Mouse (Mus musculus) heart, embryonic 16.5 days (tissue): ENCODE measurements around the gene Abcb1b. TPM values are rescaled to one million over a fixed set of nuclear protein-coding genes. Genes with fewer than 3 reads are reported as not detected.
"Not testable (repeated sequence)": the region's sequence is repeated elsewhere in the genome, so short reads cannot be mapped to it uniquely, and the experiment has no call there.

Source experiments
- ATAC-seq: fragments of 200-750 bp; cut with Nextera tagmentation; replicated peaks from 2 replicates; pipeline ENCODE4 v1.8.0; 2017; ENCODE audit warnings: moderate number of reproducible peaks; ENCODE audit not compliant: insufficient read depth, low FRiP score; ENCODE audit errors: extremely low read depth
- H3K27ac ChIP-seq: fragments of 300-500 bp; sonication (generic); 2 replicates; pipeline ENCODE4 v1.5.1; 2014; ENCODE audit warnings: mild to moderate bottlenecking, low read length, control low read depth, moderate library complexity
- H3K27me3 ChIP-seq: fragments of 300-500 bp; sonication (generic); 2 replicates; pipeline ENCODE4 v1.6.1; 2014; ENCODE audit warnings: low read length, mixed read lengths; ENCODE audit not compliant: control insufficient read depth, insufficient read depth
- H3K36me3 ChIP-seq: fragments of 300-500 bp; sonication (generic); 2 replicates; pipeline ENCODE4 v1.6.1; 2014; ENCODE audit not compliant: control insufficient read depth, insufficient read depth
- H3K4me1 ChIP-seq: fragments of 300-500 bp; sonication (generic); 2 replicates; pipeline ENCODE4 v1.6.1; 2014; ENCODE audit warnings: low read length, mixed read lengths; ENCODE audit not compliant: control insufficient read depth, insufficient read depth
- H3K4me2 ChIP-seq: fragments of 300-500 bp; sonication (generic); 2 replicates; pipeline ENCODE4 v1.6.1; 2014; ENCODE audit warnings: low read depth, mild to moderate bottlenecking, control low read depth, low read length
- H3K4me3 ChIP-seq: fragments of 300-500 bp; sonication (generic); 2 replicates; pipeline ENCODE4 v1.5.1; 2014; ENCODE audit warnings: mild to moderate bottlenecking, control low read depth, low read length
- H3K9ac ChIP-seq: fragments of 300-500 bp; sonication (generic); 2 replicates; pipeline ENCODE4 v1.6.1; 2014; ENCODE audit warnings: low read length, control low read depth
- H3K9me3 ChIP-seq: fragments of 300-500 bp; sonication (generic); replicated peaks from 2 replicates; pipeline ENCODE4 v1.6.1; 2016; ENCODE audit warnings: low read length; ENCODE audit not compliant: control insufficient read depth
- WGBS: fragments of 180-500 bp; shearing (Covaris S2); extraction: QIAGEN DNeasy Blood & Tissue Kit; methylation state at CpG from one replicate; pipeline ENCODE4 v1.1.7; 2014; 5-methylcytosine and 5-hydroxymethylcytosine counted together
- polyA plus RNA-seq: library from polyadenylated mRNA; unstranded; fragments of >200 nt; fragmentation: Nextera tagmentation; extraction: Ambion mirVana; gene quantifications from 2 replicates; pipeline ENCODE4 v1.2.1, GENCODE M21; 2015

Abcb1b gene
- polyA plus RNA-seq, 1 experiment from 2014 or later: 2.0 TPM

GRCm38 (mm10) chr5:8819635-8820591 lies 22.0 kb downstream of the Abcb1b start:
- H3K27ac ChIP-seq: no peak overlapping the region
- 0 out of 2 replicates have a peak overlapping the region, but pooled peaks have one; percentile 1 for H3K9ac ChIP-seq
- 16% methylated on average over 7 of the region's 8 CpGs for WGBS
- no peaks in the 10 kb centered on the region for H3K4me1 ChIP-seq
- no peaks in the 10 kb centered on the region for H3K36me3 ChIP-seq
- H3K4me3 ChIP-seq: peak overlapping the region; percentile 36
- peak overlapping the region; percentile 65 for H3K4me2 ChIP-seq
- no peaks in the 10 kb centered on the region for H3K9me3 ChIP-seq
- no peak for ATAC-seq
- H3K27me3 ChIP-seq: no peaks in the 10 kb centered on the region

DNA sequence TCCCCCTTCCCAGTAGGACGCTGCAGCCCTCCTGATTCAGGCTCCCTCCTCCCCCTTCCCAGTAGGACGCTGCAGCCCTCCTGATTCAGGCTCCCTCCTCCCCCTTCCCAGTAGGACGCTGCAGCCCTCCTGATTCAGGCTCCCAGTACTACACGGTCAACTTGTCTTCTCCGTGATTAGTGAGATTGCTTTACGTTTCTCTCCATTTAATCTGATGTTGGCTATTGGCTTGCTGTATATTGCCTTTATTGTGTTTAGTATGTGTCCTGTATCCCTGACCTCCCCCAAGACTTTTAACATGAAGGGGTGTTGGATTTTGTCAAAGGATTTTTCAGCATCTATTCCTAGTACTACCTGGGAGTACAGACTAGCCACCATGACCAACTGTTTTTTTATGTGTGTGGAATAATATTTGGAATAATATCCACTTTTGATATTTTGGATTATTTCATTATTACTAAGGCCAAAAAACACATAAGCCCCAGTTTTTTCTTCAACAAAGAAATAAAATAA lies 22.7 kb downstream of the Abcb1b start:
- not testable (repeated sequence) for H3K36me3 ChIP-seq, H3K9me3 ChIP-seq, H3K27ac ChIP-seq, H3K27me3 ChIP-seq, H3K9ac ChIP-seq, H3K4me3 ChIP-seq, ATAC-seq, H3K4me1 ChIP-seq
- H3K4me2 ChIP-seq: peak overlapping the region; percentile 65
- 2% methylated on average over 4 of the region's 6 CpGs for WGBS

DNA sequence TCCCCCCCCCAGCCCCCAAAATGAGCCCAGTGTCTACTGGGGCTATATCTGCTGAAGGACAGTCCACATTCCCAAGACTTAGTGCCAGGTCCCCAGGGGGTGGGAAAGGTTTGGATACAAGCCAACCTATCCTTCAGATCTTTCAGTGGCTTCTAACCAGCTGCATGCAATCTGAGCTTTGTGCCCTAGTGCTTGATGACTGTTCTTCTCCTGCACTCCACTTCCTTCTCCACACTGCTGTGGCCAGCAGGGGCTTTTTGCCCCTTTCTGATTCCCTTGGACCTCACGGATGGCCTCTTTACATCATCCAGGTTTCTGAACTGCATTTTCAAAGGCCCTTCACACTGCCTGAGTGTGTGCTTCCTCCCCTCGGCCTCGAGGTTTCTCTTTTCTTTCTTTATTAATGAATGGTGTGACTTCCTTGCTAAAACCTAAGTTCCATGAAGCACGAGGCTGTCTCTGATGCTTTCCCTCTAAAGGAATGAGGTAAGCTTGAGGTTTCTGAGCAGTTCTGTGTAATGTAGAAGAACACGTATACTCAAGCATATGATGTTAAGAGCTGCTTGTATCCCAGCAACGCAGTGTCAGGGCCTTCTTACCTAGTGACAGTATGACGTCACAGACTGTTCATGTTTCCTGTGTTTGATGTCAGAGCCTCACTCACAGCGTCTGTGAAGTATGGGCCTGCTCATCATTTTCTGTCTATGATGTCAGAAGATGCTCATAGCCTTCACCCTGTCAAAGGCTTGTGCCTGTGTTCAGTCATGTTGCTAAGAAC lies 40.9 kb downstream of the Abcb1b start:
- no peaks in the 10 kb centered on the region for H3K9me3 ChIP-seq
- no peak overlapping the region for H3K27ac ChIP-seq
- H3K36me3 ChIP-seq: no peaks in the 10 kb centered on the region
- H3K9ac ChIP-seq: no peak overlapping the region
- H3K27me3 ChIP-seq: no peaks in the 10 kb centered on the region
- no peak overlapping the region for H3K4me3 ChIP-seq
- H3K4me2 ChIP-seq: no peak overlapping the region
- WGBS: 63% methylated on average over 8 of the region's 8 CpGs
- no peaks in the 10 kb centered on the region for H3K4me1 ChIP-seq
- no peak for ATAC-seq

DNA sequence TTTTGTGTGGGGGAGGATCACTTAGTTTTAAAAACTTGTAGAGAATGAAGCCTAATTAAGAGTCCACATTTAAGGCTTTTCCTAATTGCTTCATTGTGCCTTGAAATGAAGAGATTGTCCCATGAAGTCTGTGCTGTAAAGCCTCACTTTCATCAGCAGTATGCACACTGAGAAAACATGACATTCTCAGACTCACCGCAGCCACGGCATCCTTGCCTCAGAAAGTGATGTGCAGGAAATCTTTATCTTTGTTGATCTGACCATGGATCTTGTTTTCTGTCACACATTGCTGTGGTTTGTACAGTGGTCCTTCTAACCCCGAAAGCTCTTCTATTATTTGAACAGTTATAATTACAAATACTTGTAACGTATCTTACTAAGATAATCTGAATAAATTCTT lies 41.7 kb downstream of the Abcb1b start:
- H3K4me3 ChIP-seq: no peak overlapping the region
- H3K36me3 ChIP-seq: no peaks in the 10 kb centered on the region
- WGBS: 80% methylated on average over 4 of the region's 4 CpGs
- H3K27ac ChIP-seq: no peak overlapping the region
- H3K4me1 ChIP-seq: no peaks in the 10 kb centered on the region
- no peak overlapping the region for H3K9ac ChIP-seq
- no peaks in the 10 kb centered on the region for H3K27me3 ChIP-seq
- no peaks in the 10 kb centered on the region for H3K9me3 ChIP-seq
- ATAC-seq: no peak
- H3K4me2 ChIP-seq: no peak overlapping the region

GRCm38 (mm10) chr5:8840887-8841286 lies 42.9 kb downstream of the Abcb1b start:
- no peaks in the 10 kb centered on the region for H3K27me3 ChIP-seq
- no peaks in the 10 kb centered on the region for H3K9me3 ChIP-seq
- H3K4me3 ChIP-seq: no peak overlapping the region
- H3K27ac ChIP-seq: no peak overlapping the region
- H3K36me3 ChIP-seq: no peaks in the 10 kb centered on the region
- no peaks in the 10 kb centered on the region for H3K4me1 ChIP-seq
- WGBS: 38% methylated on average over 5 of the region's 5 CpGs
- ATAC-seq: no peak
- H3K9ac ChIP-seq: no peak overlapping the region
- H3K4me2 ChIP-seq: no peak overlapping the region

DNA sequence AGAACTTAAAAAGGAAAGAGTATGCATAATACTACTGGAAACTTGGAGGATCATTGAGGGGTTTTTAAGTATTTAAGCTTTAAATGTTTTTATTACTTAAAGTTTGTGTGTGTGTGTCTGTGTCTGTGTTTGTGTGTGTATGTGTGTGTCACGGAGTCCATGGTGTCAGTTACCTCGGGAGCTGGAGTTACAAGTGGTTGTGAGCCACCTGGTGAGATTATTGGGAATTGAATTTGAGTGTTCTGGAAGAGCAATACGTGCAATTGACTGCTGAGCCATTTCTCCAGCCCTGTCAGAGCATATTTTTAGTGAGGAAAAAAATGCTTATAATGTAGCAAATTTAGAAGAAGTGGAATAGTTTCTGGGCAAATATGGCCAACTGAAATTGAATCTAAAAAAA lies 44.9 kb downstream of the Abcb1b start:
- Histone ChIP-seq H3K4me3 (no peak overlapping the region), H3K9me3 (no peaks in the 10 kb centered on the region), H3K36me3 (no peaks in the 10 kb centered on the region), H3K4me2 (no peak overlapping the region), H3K4me1 (no peaks in the 10 kb centered on the region), H3K27me3 (no peaks in the 10 kb centered on the region), H3K27ac (no peak overlapping the region), H3K9ac (no peak overlapping the region)
- ATAC-seq: no peak
- WGBS: 35% methylated on average over 3 of the region's 3 CpGs

DNA sequence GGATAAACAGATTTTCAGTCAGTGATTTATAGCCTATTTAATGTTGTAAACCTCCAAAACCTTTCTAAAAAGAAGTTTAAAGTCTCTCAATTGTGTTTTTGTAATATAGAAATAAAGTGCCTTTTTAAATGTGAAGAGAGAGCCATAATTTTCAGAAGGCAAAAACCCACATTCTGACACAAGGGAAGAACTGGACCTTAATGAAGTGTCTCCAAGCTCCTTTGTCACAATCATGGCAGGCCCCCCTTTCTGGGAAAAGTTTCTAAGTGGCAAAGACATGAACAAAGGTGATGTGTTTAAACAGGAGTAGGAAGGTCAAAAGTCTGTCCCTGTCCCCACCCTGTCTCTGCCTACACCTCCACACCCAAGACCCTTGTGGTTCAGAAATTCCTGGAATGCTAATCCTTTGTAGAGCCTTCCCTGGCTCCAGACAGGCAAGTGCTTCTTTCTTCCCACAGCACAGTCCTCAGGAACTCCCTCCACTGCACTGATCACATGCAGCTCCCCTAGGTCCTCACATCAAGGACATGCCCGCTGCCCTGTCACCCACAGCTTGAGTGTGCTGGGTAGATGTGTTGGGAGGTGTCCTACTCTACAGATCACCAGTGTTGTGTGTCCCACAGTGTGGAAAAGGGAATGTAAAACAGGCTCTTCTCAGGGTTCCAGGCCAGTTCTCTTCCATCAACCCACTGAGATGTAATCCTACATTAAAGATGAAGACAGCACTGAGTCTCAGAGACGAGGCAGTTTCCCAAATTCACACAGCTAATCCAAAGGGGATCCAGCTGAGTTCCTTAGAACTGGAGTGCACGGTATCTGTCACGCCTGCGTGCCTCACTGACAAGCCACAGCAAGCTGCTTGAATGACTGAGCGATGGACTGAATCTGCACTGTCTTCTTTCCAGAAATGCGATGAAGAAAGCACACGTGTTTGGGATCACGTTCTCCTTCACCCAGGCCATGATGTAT lies 50.9 kb downstream of the Abcb1b start:
- H3K4me2 ChIP-seq, ATAC-seq, H3K27ac ChIP-seq, H3K4me3 ChIP-seq, H3K36me3 ChIP-seq, H3K9ac ChIP-seq, H3K27me3 ChIP-seq, H3K4me1 ChIP-seq, H3K9me3 ChIP-seq: not testable (repeated sequence)
- WGBS: 58% methylated on average over 4 of the region's 9 CpGs

- no peaks in the 10 kb centered on the region for H3K27me3 ChIP-seq
- no peaks in the 10 kb centered on the region for H3K36me3 ChIP-seq
- no peak overlapping the region for H3K4me3 ChIP-seq
- WGBS: 60% methylated on average over 4 of the region's 4 CpGs
- no peak overlapping the region for H3K27ac ChIP-seq
- H3K9me3 ChIP-seq: no peaks in the 10 kb centered on the region
- ATAC-seq: no peak
- H3K9ac ChIP-seq: no peak overlapping the region
- no peak overlapping the region for H3K4me2 ChIP-seq
- no peaks in the 10 kb centered on the region for H3K4me1 ChIP-seq
Observed at GRCm38 (mm10) chr5:8850851-8851250, 52.9 kb downstream of the Abcb1b start.
